Mouse (Mus musculus) hindbrain, embryonic 13.5 days (tissue): ENCODE results near the gene Nrxn3. TPM values are rescaled to one million over a fixed set of nuclear protein-coding genes. Genes with fewer than 3 reads are reported as not detected.
A peak's percentile ranks its signal among the peaks of the same experiment; 100 is the strongest.

Source experiments
- ATAC-seq: fragments of 200-750 bp; cut with Nextera tagmentation; 2 replicates; pipeline ENCODE4 v1.8.0; 2017; ENCODE audit warnings: moderate TSS enrichment; ENCODE audit not compliant: low FRiP score
- H3K27ac ChIP-seq: fragments of 300-500 bp; sonication (generic); 2 replicates; pipeline ENCODE4 v1.5.1; 2015; ENCODE audit warnings: inconsistent platforms, mild to moderate bottlenecking, moderate library complexity
- H3K27me3 ChIP-seq: fragments of 300-500 bp; sonication (generic); 2 replicates; pipeline ENCODE4 v1.6.1; 2015; ENCODE audit warnings: mild to moderate bottlenecking, inconsistent platforms
- H3K36me3 ChIP-seq: fragments of 300-500 bp; sonication (generic); 2 replicates; pipeline ENCODE4 v1.6.1; 2015; ENCODE audit warnings: mild to moderate bottlenecking, inconsistent platforms
- H3K4me1 ChIP-seq: fragments of 300-500 bp; sonication (generic); replicated peaks from 2 replicates; pipeline ENCODE4 v1.6.1; 2015; ENCODE audit warnings: inconsistent platforms
- H3K4me2 ChIP-seq: fragments of 300-500 bp; sonication (generic); 2 replicates; pipeline ENCODE4 v1.6.1; 2015; ENCODE audit warnings: inconsistent platforms, mild to moderate bottlenecking, moderate library complexity
- H3K4me3 ChIP-seq: fragments of 300-500 bp; sonication (generic); 2 replicates; pipeline ENCODE4 v1.5.1; 2015; ENCODE audit warnings: mild to moderate bottlenecking, inconsistent platforms
- H3K9ac ChIP-seq: fragments of 300-500 bp; sonication (generic); 2 replicates; pipeline ENCODE4 v1.6.1; 2015; ENCODE audit warnings: mild to moderate bottlenecking, inconsistent platforms
- H3K9me3 ChIP-seq: fragments of 300-500 bp; sonication (generic); 2 replicates; pipeline ENCODE4 v1.6.1; 2016; ENCODE audit warnings: inconsistent platforms
- WGBS: fragments of 180-500 bp; shearing (Covaris S2); methylation state at CpG from one replicate; pipeline ENCODE4 v1.1.7; 2015; 5-methylcytosine and 5-hydroxymethylcytosine counted together
- polyA plus RNA-seq: library from polyadenylated mRNA; unstranded; fragments of >200 nt; fragmentation: Nextera tagmentation; extraction: Ambion mirVana; gene quantifications from 2 replicates; pipeline ENCODE4 v1.2.1, GENCODE M21; 2015

The Nrxn3 gene
- polyA plus RNA-seq, 1 experiment from 2014 or later, result 92.1 TPM

- peaks cover 20% of the 10 kb centered on the region for H3K4me1 ChIP-seq
- no peak overlapping the region for H3K9ac ChIP-seq
- no peaks in the 10 kb centered on the region for H3K9me3 ChIP-seq
- no peak overlapping the region for H3K27ac ChIP-seq
- no peak for ATAC-seq
- no peak overlapping the region for H3K4me3 ChIP-seq
- H3K4me2 ChIP-seq, result no peak overlapping the region
- WGBS, result 62% methylated on average over 3 of the region's 3 CpGs
- peaks cover 8% of the 10 kb centered on the region for H3K27me3 ChIP-seq
- no peaks in the 10 kb centered on the region for H3K36me3 ChIP-seq
Observed at GRCm38 (mm10) chr12:89808217-89808616, 1085.5 kb downstream of the Nrxn3 start.

GRCm38 (mm10) chr12:89810146-89810545 is 1087.5 kb downstream of the Nrxn3 start:
- Histone ChIP-seq H3K9me3 (no peaks in the 10 kb centered on the region), H3K4me2 (no peak overlapping the region), H3K36me3 (no peaks in the 10 kb centered on the region), H3K27me3 (peaks cover 8% of the 10 kb centered on the region), H3K4me1 (peaks cover 34% of the 10 kb centered on the region), H3K27ac (no peak overlapping the region), H3K4me3 (no peak overlapping the region), H3K9ac (no peak overlapping the region)
- 89% methylated on average over 5 of the region's 5 CpGs for WGBS
- ATAC-seq, result no peak

- no peaks in the 10 kb centered on the region for H3K36me3 ChIP-seq
- under 1% methylated on average over 36 of the region's 36 CpGs for WGBS
- peaks cover 8% of the 10 kb centered on the region for H3K27me3 ChIP-seq
- H3K9ac ChIP-seq, result peak overlapping the region; percentile 72
- peak overlapping the region; percentile 49 for H3K4me3 ChIP-seq
- peak overlapping the region; percentile 81 for H3K4me2 ChIP-seq
- no peaks in the 10 kb centered on the region for H3K9me3 ChIP-seq
- peak; percentile 93 for ATAC-seq
- H3K27ac ChIP-seq, result peak overlapping the region; percentile 75
- H3K4me1 ChIP-seq, result peaks cover 50% of the 10 kb centered on the region
Observed at GRCm38 (mm10) chr12:89811815-89812549, 1089.3 kb downstream of the Nrxn3 start.

GRCm38 (mm10) chr12:89812550-89813207 is 1090.0 kb downstream of the Nrxn3 start:
- under 1% methylated on average over 17 of the region's 17 CpGs for WGBS

GRCm38 (mm10) chr12:89813294-89813693 is 1090.6 kb downstream of the Nrxn3 start:
- Histone ChIP-seq H3K4me1 (peaks cover 63% of the 10 kb centered on the region), H3K9ac (peak overlapping the region; percentile 72), H3K9me3 (no peaks in the 10 kb centered on the region), H3K4me2 (peak overlapping the region; percentile 81), H3K4me3 (peak overlapping the region; percentile 49), H3K27me3 (peaks cover 8% of the 10 kb centered on the region), H3K36me3 (no peaks in the 10 kb centered on the region), H3K27ac (peak overlapping the region; percentile 13; the same call in 1 of the 2 replicates)
- ATAC-seq, result no peak
- 11% methylated on average over 13 of the region's 13 CpGs for WGBS

More at GRCm38 (mm10) chr12:89812550-89813207, 1090.0 kb downstream of the Nrxn3 start:
- Histone ChIP-seq H3K4me2 (peak overlapping the region; percentile 81), H3K9me3 (no peaks in the 10 kb centered on the region), H3K9ac (peak overlapping the region; percentile 72), H3K36me3 (no peaks in the 10 kb centered on the region), H3K27ac (peak overlapping the region; percentile 75), H3K27me3 (peaks cover 8% of the 10 kb centered on the region), H3K4me1 (peaks cover 57% of the 10 kb centered on the region), H3K4me3 (peak overlapping the region; percentile 49)
- no peak; the same call in none of the 2 replicates for ATAC-seq

GRCm38 (mm10) chr12:89813718-89814117 is 1091.0 kb downstream of the Nrxn3 start:
- Histone ChIP-seq H3K4me2 (peak overlapping the region; percentile 81), H3K9ac (peak overlapping the region; percentile 72), H3K4me1 (peaks cover 64% of the 10 kb centered on the region), H3K27me3 (peaks cover 8% of the 10 kb centered on the region), H3K4me3 (peak overlapping the region; percentile 49), H3K9me3 (no peaks in the 10 kb centered on the region), H3K36me3 (no peaks in the 10 kb centered on the region), H3K27ac (peak overlapping the region; percentile 13; the same call in 1 of the 2 replicates)
- ATAC-seq, result no peak
- WGBS, result 66% methylated on average over 5 of the region's 5 CpGs

- Histone ChIP-seq H3K4me2 (peak overlapping the region; percentile 81), H3K27me3 (peaks cover 8% of the 10 kb centered on the region), H3K27ac (peak overlapping the region; percentile 26), H3K4me1 (peaks cover 64% of the 10 kb centered on the region), H3K9me3 (no peaks in the 10 kb centered on the region), H3K9ac (no peak overlapping the region), H3K36me3 (no peaks in the 10 kb centered on the region), H3K4me3 (peak overlapping the region; percentile 49)
- WGBS, result 41% methylated on average over 4 of the region's 4 CpGs
- no peak for ATAC-seq
Observed at GRCm38 (mm10) chr12:89814536-89814935, 1091.9 kb downstream of the Nrxn3 start.

GRCm38 (mm10) chr12:89817072-89817773 is 1094.5 kb downstream of the Nrxn3 start:
- Histone ChIP-seq H3K4me1 (peaks cover 64% of the 10 kb centered on the region), H3K9ac (no peak overlapping the region), H3K27ac (peak overlapping the region; percentile 59), H3K4me3 (peak overlapping the region; percentile 49), H3K36me3 (no peaks in the 10 kb centered on the region), H3K4me2 (peak overlapping the region; percentile 81), H3K27me3 (no peaks in the 10 kb centered on the region), H3K9me3 (no peaks in the 10 kb centered on the region)
- ATAC-seq, result no peak
- WGBS, result 39% methylated on average over 9 of the region's 9 CpGs

- no peak overlapping the region for H3K27ac ChIP-seq
- H3K4me2 ChIP-seq, result no peak overlapping the region
Observed at GRCm38 (mm10) chr12:89818200-89818599, 1095.5 kb downstream of the Nrxn3 start.

GRCm38 (mm10) chr12:89822141-89822540 is 1099.5 kb downstream of the Nrxn3 start:
- 22% methylated on average over 4 of the region's 4 CpGs for WGBS
- no peak overlapping the region for H3K9ac ChIP-seq
- no peak overlapping the region for H3K4me3 ChIP-seq
- H3K27ac ChIP-seq, result no peak overlapping the region
- peaks cover 29% of the 10 kb centered on the region for H3K4me1 ChIP-seq
- H3K36me3 ChIP-seq, result no peaks in the 10 kb centered on the region
- no peaks in the 10 kb centered on the region for H3K27me3 ChIP-seq
- no peaks in the 10 kb centered on the region for H3K9me3 ChIP-seq
- H3K4me2 ChIP-seq, result no peak overlapping the region
- no peak for ATAC-seq

More at GRCm38 (mm10) chr12:89818200-89818599, 1095.5 kb downstream of the Nrxn3 start:
- Histone ChIP-seq H3K4me1 (peaks cover 58% of the 10 kb centered on the region), H3K9ac (no peak overlapping the region), H3K36me3 (no peaks in the 10 kb centered on the region), H3K27me3 (no peaks in the 10 kb centered on the region), H3K9me3 (no peaks in the 10 kb centered on the region), H3K4me3 (no peak overlapping the region)
- no peak for ATAC-seq
- WGBS, result 84% methylated on average over 2 of the region's 2 CpGs

- no peak for ATAC-seq
- Histone ChIP-seq H3K9me3 (no peaks in the 10 kb centered on the region), H3K4me2 (no peak overlapping the region), H3K27ac (no peak overlapping the region), H3K9ac (no peak overlapping the region), H3K4me1 (peaks cover 8% of the 10 kb centered on the region; the same call in 1 of the 2 replicates), H3K4me3 (no peak overlapping the region), H3K27me3 (no peaks in the 10 kb centered on the region), H3K36me3 (no peaks in the 10 kb centered on the region)
- 91% methylated on average over 2 of the region's 2 CpGs for WGBS
Observed at GRCm38 (mm10) chr12:89829927-89830326, 1107.3 kb downstream of the Nrxn3 start.

- Histone ChIP-seq H3K27ac (no peak overlapping the region), H3K27me3 (no peaks in the 10 kb centered on the region), H3K4me2 (no peak overlapping the region), H3K36me3 (no peaks in the 10 kb centered on the region), H3K9ac (no peak overlapping the region), H3K4me1 (peaks cover 8% of the 10 kb centered on the region; the same call in 1 of the 2 replicates), H3K4me3 (no peak overlapping the region), H3K9me3 (no peaks in the 10 kb centered on the region)
- 85% methylated on average over 5 of the region's 5 CpGs for WGBS
- no peak for ATAC-seq
Observed at GRCm38 (mm10) chr12:89830350-89830749, 1107.7 kb downstream of the Nrxn3 start.
